Mouse (Mus musculus) midbrain, embryonic 11.5 days (tissue): ENCODE measurements at regions not wholly inside any gene's neighbourhood (a gene's known extent, or its start where the extent isn't known, plus 50 kb on each side); places are given as distances from the start of the nearest gene placed in this dataset.

ENCODE experiments used
- ATAC-seq: fragments of 200-750 bp; cut with Nextera tagmentation; 2 replicates; pipeline ENCODE4 v1.8.0; 2017; ENCODE audit warnings: moderate TSS enrichment, moderate library complexity; ENCODE audit not compliant: low FRiP score
- DNase-seq: peaks from one replicate; pipeline ENCODE4 v3.0.0; 2015; ENCODE audit warnings: low spot score; ENCODE audit errors: missing footprints
- H3K27ac ChIP-seq: fragments of 300-500 bp; sonication (generic); 2 replicates; pipeline ENCODE4 v1.5.1; 2014; ENCODE audit warnings: low read depth, low read length
- H3K27me3 ChIP-seq: fragments of 300-500 bp; sonication (generic); 2 replicates; pipeline ENCODE4 v1.6.1; 2014; ENCODE audit warnings: mild to moderate bottlenecking, low read length, moderate library complexity, mixed read lengths; ENCODE audit not compliant: control insufficient read depth, insufficient read depth
- H3K36me3 ChIP-seq: fragments of 300-500 bp; sonication (generic); 2 replicates; pipeline ENCODE4 v1.6.1; 2014; ENCODE audit warnings: mild to moderate bottlenecking, low read length, moderate library complexity, mixed read lengths; ENCODE audit not compliant: control insufficient read depth, insufficient read depth
- H3K4me1 ChIP-seq: fragments of 300-500 bp; sonication (generic); 2 replicates; pipeline ENCODE4 v1.6.1; 2014; ENCODE audit warnings: low read length; ENCODE audit not compliant: control insufficient read depth, insufficient read depth
- H3K4me2 ChIP-seq: fragments of 300-500 bp; sonication (generic); 2 replicates; pipeline ENCODE4 v1.6.1; 2014; ENCODE audit warnings: mild to moderate bottlenecking, moderate library complexity
- H3K4me3 ChIP-seq: fragments of 300-500 bp; sonication (generic); 2 replicates; pipeline ENCODE4 v1.5.1; 2014; ENCODE audit warnings: low read depth, low read length
- H3K9ac ChIP-seq: fragments of 300-500 bp; sonication (generic); 2 replicates; pipeline ENCODE4 v1.6.1; 2014; ENCODE audit warnings: low read length
- H3K9me3 ChIP-seq: fragments of 300-500 bp; sonication (generic); 2 replicates; pipeline ENCODE4 v1.6.1; 2016; ENCODE audit warnings: low read length; ENCODE audit not compliant: control insufficient read depth
- WGBS: fragments of 180-500 bp; shearing (Covaris S2); extraction: QIAGEN DNeasy Blood & Tissue Kit; methylation state at CpG from one replicate; pipeline ENCODE4 v1.1.7; 2014; 5-methylcytosine and 5-hydroxymethylcytosine counted together

DNA sequence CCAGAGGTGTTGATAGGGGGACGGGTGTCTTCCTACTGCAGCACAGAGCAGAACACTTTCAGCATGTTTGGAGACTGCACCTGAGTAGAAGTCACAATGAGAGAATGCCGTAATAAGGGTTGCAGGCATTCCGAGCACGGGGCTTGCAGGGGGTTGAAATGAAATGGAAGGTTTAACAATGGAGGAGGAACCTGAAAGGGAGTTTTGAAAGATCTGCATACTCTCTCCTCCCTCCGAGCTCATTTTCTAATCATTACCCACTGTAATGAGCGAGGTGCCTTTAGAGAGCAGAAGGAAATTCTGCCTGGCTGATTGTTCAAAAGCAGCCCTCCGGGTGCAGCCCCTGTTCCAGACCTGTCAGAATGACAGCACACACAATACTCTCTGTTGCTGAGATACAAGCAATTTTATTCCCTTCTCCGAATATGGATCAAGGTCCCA, 430.8 kb downstream of the Nsun3 start:
- Histone ChIP-seq H3K4me2 (no peak overlapping the region), H3K4me3 (no peak overlapping the region), H3K36me3 (no peaks in the 10 kb centered on the region)

DNA sequence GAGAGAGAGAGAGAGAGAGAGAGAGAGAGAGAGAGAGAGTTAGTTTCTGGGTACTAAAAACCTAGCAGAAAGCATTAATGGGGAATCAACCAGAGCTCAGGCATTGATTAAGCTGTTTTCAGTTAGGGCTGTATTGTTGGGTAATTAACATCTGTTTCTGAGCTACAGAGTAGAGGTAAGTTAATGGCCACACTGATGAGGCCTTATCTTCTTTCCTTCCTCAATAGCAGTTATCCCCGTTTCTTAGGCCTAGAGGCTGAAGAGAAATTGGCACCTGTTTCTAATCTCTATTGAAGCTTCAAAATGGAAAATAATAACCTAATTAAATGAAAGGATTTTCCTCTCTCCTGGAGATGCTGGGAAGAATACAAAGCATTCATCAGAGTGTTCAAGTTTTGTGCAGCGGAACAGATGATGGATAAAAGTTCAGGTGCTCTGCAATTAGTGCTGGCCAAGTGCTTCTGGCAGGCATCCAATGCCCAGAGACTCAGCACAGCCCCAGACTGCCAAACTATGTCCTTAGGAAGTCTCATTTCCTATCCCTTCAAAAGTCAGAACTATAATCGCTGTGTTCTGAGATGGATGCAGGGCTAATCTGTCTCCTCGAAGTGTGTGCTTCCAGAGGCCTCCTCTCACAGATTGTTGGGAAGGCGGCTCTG, 459.1 kb downstream of the Nsun3 start:
- Histone ChIP-seq H3K36me3 (no peaks in the 10 kb centered on the region), H3K4me1 (no peaks in the 10 kb centered on the region), H3K9me3 (no peaks in the 10 kb centered on the region), H3K27me3 (no peaks in the 10 kb centered on the region), H3K27ac (no peak overlapping the region), H3K9ac (no peak overlapping the region), H3K4me3 (no peak overlapping the region), H3K4me2 (no peak overlapping the region)
- no peak for ATAC-seq
- 73% methylated on average over 5 of the region's 5 CpGs for WGBS
- no peak for DNase-seq

More for the DNA sequence above, 430.8 kb downstream of the Nsun3 start:
- Histone ChIP-seq H3K9me3 (no peaks in the 10 kb centered on the region), H3K27ac (no peak overlapping the region), H3K4me1 (no peaks in the 10 kb centered on the region), H3K9ac (no peak overlapping the region), H3K27me3 (no peaks in the 10 kb centered on the region)
- 53% methylated on average over 8 of the region's 8 CpGs for WGBS
- ATAC-seq, result peak; percentile 66
- DNase-seq, result no peak

DNA sequence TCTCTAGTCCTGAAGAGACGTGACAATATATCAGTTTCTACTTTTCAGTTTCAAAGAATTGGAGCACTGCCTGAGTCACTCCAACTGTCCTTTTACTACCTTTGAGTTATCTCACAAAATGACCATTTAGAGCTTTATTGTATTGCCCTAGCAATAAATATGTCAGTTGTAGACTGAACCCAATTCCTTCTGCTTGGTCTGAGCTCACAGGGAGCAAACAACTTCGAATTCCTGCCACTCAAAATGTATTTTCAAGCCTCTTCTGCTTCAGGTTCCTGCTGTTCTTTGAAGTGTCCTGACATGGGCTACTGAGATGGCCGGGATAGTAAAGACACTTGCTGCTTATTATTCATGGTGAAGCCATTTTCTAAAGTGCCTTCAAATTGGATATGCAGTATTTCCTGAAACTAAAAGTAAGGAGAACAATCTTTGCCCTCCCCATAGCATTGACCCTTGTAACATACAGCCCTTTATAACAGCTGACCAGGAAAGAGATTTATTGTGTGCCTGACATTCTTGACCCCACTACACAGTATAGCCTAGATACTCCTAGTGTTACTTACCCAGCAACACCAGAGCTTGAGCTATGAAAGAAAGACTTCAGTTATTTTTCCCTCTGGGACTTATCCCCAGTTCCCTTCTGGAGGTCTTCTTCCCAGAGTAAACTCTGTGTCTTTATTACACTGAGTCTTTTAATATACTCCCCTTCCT, 460.9 kb downstream of the Nsun3 start:
- no peak for DNase-seq
- no peak overlapping the region for H3K27ac ChIP-seq
- H3K4me1 ChIP-seq, result no peaks in the 10 kb centered on the region
- H3K4me2 ChIP-seq, result no peak overlapping the region
- WGBS, result 64% methylated on average over 3 of the region's 3 CpGs
- no peaks in the 10 kb centered on the region for H3K27me3 ChIP-seq
- H3K9me3 ChIP-seq, result no peaks in the 10 kb centered on the region
- H3K9ac ChIP-seq, result no peak overlapping the region
- H3K4me3 ChIP-seq, result no peak overlapping the region
- no peak for ATAC-seq
- H3K36me3 ChIP-seq, result no peaks in the 10 kb centered on the region

DNA sequence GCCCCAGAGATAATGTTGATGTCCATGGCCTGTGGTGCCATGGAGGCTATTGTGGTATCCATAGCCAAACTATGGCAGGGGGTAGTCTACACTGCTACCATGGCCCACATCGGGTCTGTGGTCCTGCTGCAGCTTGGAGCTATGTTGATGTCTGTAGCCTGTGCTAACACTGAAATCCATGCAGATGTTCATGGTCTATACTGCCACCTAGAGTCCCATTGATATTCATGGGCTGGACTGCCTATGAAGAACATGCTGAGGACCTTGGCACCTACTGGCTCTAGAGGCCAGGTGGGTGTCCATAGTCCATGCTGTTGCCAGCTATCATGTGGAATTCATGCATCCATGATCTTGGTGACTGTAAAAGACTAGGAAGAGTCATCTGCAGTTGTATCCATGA, 463.8 kb downstream of the Nsun3 start:
- Histone ChIP-seq H3K4me3 (no peak overlapping the region), H3K36me3 (no peaks in the 10 kb centered on the region), H3K27me3 (no peaks in the 10 kb centered on the region), H3K27ac (no peak overlapping the region), H3K4me2 (no peak overlapping the region), H3K9me3 (no peaks in the 10 kb centered on the region), H3K9ac (no peak overlapping the region), H3K4me1 (no peaks in the 10 kb centered on the region)
- 76% methylated on average over 1 of the region's 1 CpGs for WGBS
- ATAC-seq, result 0 out of 2 replicates have a peak, but pooled peaks have one; percentile 33
- no peak for DNase-seq

- Histone ChIP-seq H3K4me3 (no peak overlapping the region), H3K4me2 (no peak overlapping the region), H3K4me1 (no peaks in the 10 kb centered on the region), H3K36me3 (no peaks in the 10 kb centered on the region), H3K27ac (no peak overlapping the region), H3K27me3 (no peaks in the 10 kb centered on the region), H3K9ac (no peak overlapping the region), H3K9me3 (no peaks in the 10 kb centered on the region)
- no peak for ATAC-seq
- WGBS, result 64% methylated on average over 3 of the region's 3 CpGs
- no peak for DNase-seq
These were observed 497.7 kb downstream of the Nsun3 start for GRCm38 (mm10) chr16:62288948-62289347.
